Mouse (Mus musculus) mesoderm, embryonic 11.5 days (tissue): ENCODE results near the gene Prl2c2.
"Not testable (repeated sequence)": the region's sequence is repeated elsewhere in the genome, so short reads cannot be mapped to it uniquely, and the experiment has no call there.

Source experiments
- DNase-seq: peaks from one replicate; pipeline ENCODE4 v3.0.0-alpha.2; 2012; ENCODE audit warnings: low read depth, low spot score

The Prl2c2 gene

GRCm38 (mm10) chr13:13005283-13005682, at the start of gene Prl2c2:
TSS of gene Prl2c2 (minus strand) at chr13:13005383.
- DNase-seq = not testable (repeated sequence)

DNA sequence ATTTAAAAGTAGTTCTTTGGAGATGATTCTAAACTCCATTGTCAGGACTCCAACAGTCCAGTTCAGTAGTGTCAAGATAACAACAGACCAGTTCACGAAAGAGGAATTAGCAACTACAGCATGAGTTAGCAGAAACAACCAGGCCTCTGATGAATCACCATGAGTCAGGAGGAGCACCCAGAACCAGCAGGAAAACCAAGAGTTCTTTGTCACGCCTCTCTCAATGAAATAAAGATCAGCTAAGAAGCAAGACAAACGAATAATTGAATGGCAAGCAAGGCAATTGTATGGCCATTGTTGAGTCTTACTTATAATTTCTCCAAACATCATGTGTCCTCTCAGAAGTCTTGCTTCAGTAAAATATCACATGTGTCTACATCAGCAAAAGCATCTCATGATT, 20.7 kb upstream of the Prl2c2 start:
- not testable (repeated sequence) for DNase-seq

- DNase-seq = not testable (repeated sequence)
Observed at GRCm38 (mm10) chr13:13013993-13014549, 8.9 kb upstream of the Prl2c2 start.
